Mouse (Mus musculus) C2C12 (cell line): Measurements from ENCODE around the gene Cenpc1.

ENCODE experiments used
- CEBPB ChIP-seq: IDR thresholded peaks from one replicate; pipeline ENCODE4 v1.6.1; 2011; ENCODE audit warnings: low read depth, mild to moderate bottlenecking, control low read depth, moderate library complexity
- CTCF ChIP-seq: IDR thresholded peaks from one replicate; pipeline ENCODE4 v1.5.1; 2011; ENCODE audit not compliant: control insufficient read depth, insufficient read depth, insufficient read length
- MAX ChIP-seq: IDR thresholded peaks from one replicate; pipeline ENCODE4 v1.6.1; 2011; ENCODE audit warnings: mild to moderate bottlenecking, control low read depth
- USF1 ChIP-seq: IDR thresholded peaks from one replicate; pipeline ENCODE4 v1.6.1; 2011; ENCODE audit warnings: low read depth, mild to moderate bottlenecking, control low read depth, moderate library complexity

DNA sequence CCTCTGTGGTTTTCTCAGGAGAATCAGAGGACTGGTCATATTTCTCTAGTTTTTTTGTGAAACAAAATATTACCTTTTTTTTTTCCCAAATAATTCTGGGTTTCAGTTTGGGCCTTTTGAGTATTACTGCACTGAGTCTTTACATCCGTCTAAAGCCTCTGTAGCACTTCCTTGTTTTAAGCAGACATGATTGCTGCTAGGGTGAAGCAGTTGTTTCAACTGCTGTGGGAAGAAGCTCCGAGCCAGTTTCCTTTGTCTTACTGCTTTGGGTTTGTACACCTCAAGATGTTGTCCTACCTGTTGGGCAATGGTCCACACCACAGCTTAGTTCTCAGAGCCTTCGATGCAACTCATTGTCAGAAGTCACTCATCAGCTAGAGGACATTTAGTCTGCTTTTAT is 35.2 kb upstream of the Cenpc1 start:
- no peak for TF ChIP-seq CTCF
- TF ChIP-seq CEBPB: no peak
- TF ChIP-seq MAX: no peak
- no peak for TF ChIP-seq USF1
